Mouse (Mus musculus): ENCODE data around the gene Nxn. TPM values are rescaled to one million over a fixed set of nuclear protein-coding genes. Genes with fewer than 3 reads are reported as not detected.

Nxn gene
- polyA plus RNA-seq, 1 experiment from 2014 or later: 52.3 TPM

GRCm38 (mm10) chr11:76382711-76383324 lies 16.1 kb downstream of the Nxn start:
- 13% methylated on average over 13 of the region's 13 CpGs for WGBS
- Histone ChIP-seq H3K27me3 (ENCODE audit: control insufficient read depth, insufficient read depth, low read length) (no peaks in the 10 kb centered on the region), H3K9me3 (ENCODE audit: control insufficient read depth, low read length) (no peaks in the 10 kb centered on the region; the same call in 1 of the 2 replicates), H3K27ac (ENCODE audit: low read depth, low read length) (peak overlapping the region; percentile 97), H3K4me2 (ENCODE audit: low read depth, low read length, severe bottlenecking) (peak overlapping the region; percentile 19; the same call in 1 of the 2 replicates), H3K4me3 (ENCODE audit: low read depth, low read length) (no peak overlapping the region), H3K9ac (ENCODE audit: low read length) (peak overlapping the region; percentile 30; the same call in 1 of the 2 replicates), H3K4me1 (replicated peaks; ENCODE audit: control insufficient read depth, insufficient read depth, low read length) (peaks cover 35% of the 10 kb centered on the region), H3K36me3 (ENCODE audit: control insufficient read depth, insufficient read depth, low read length) (no peaks in the 10 kb centered on the region)
- ATAC-seq (replicated peaks; ENCODE audit: low FRiP score) (peak; percentile 42), DNase-seq (ENCODE audit: low spot score) (peak; percentile 73)

GRCm38 (mm10) chr11:76381201-76381885 lies 17.6 kb downstream of the Nxn start:
- H3K27ac ChIP-seq (ENCODE audit: low read depth, low read length): no peak overlapping the region
- H3K9me3 ChIP-seq (ENCODE audit: control insufficient read depth, low read length): no peaks in the 10 kb centered on the region; the same call in 1 of the 2 replicates
- no peak for DNase-seq (ENCODE audit: low spot score)
- no peak overlapping the region for H3K9ac ChIP-seq (ENCODE audit: low read length)
- ATAC-seq (replicated peaks; ENCODE audit: low FRiP score): no peak
- H3K4me3 ChIP-seq (ENCODE audit: low read depth, low read length): no peak overlapping the region
- H3K36me3 ChIP-seq (ENCODE audit: control insufficient read depth, insufficient read depth, low read length): no peaks in the 10 kb centered on the region
- no peaks in the 10 kb centered on the region for H3K27me3 ChIP-seq (ENCODE audit: control insufficient read depth, insufficient read depth, low read length)
- peaks cover 35% of the 10 kb centered on the region for H3K4me1 ChIP-seq (replicated peaks; ENCODE audit: control insufficient read depth, insufficient read depth, low read length)
- WGBS: 83% methylated on average over 15 of the region's 15 CpGs
- H3K4me2 ChIP-seq (ENCODE audit: low read depth, low read length, severe bottlenecking): no peak overlapping the region

- no peak overlapping the region for H3K4me3 ChIP-seq (ENCODE audit: low read depth, low read length)
- H3K27me3 ChIP-seq (ENCODE audit: control insufficient read depth, insufficient read depth, low read length): no peaks in the 10 kb centered on the region
- H3K4me1 ChIP-seq (replicated peaks; ENCODE audit: control insufficient read depth, insufficient read depth, low read length): peaks cover 26% of the 10 kb centered on the region
- DNase-seq (ENCODE audit: low spot score) (peak; percentile 43), ATAC-seq (replicated peaks; ENCODE audit: low FRiP score) (no peak)
- H3K36me3 ChIP-seq (ENCODE audit: control insufficient read depth, insufficient read depth, low read length): no peaks in the 10 kb centered on the region
- H3K9ac ChIP-seq (ENCODE audit: low read length): 0 out of 2 replicates have a peak overlapping the region, but pooled peaks have one; percentile 5
- H3K9me3 ChIP-seq (ENCODE audit: control insufficient read depth, low read length): no peaks in the 10 kb centered on the region; the same call in 1 of the 2 replicates
- no peak overlapping the region for H3K4me2 ChIP-seq (ENCODE audit: low read depth, low read length, severe bottlenecking)
- WGBS: 43% methylated on average over 11 of the region's 11 CpGs
- H3K27ac ChIP-seq (ENCODE audit: low read depth, low read length): no peak overlapping the region
Measured at GRCm38 (mm10) chr11:76379921-76380544, 18.9 kb downstream of the Nxn start.

GRCm38 (mm10) chr11:76376425-76376824 lies 22.5 kb downstream of the Nxn start:
- Histone ChIP-seq H3K9ac (ENCODE audit: low read length) (no peak overlapping the region), H3K9me3 (ENCODE audit: control insufficient read depth, low read length) (no peaks in the 10 kb centered on the region), H3K36me3 (ENCODE audit: control insufficient read depth, insufficient read depth, low read length) (no peaks in the 10 kb centered on the region), H3K4me2 (ENCODE audit: low read depth, low read length, severe bottlenecking) (no peak overlapping the region), H3K4me3 (ENCODE audit: low read depth, low read length) (no peak overlapping the region), H3K4me1 (replicated peaks; ENCODE audit: control insufficient read depth, insufficient read depth, low read length) (peaks cover 14% of the 10 kb centered on the region; the same call in 1 of the 2 replicates), H3K27ac (ENCODE audit: low read depth, low read length) (no peak overlapping the region), H3K27me3 (ENCODE audit: control insufficient read depth, insufficient read depth, low read length) (no peaks in the 10 kb centered on the region)
- 90% methylated on average over 3 of the region's 3 CpGs for WGBS
- no peak for ATAC-seq (replicated peaks; ENCODE audit: low FRiP score)
- peak; percentile 16 for DNase-seq (ENCODE audit: low spot score)

- H3K27me3 ChIP-seq (ENCODE audit: control insufficient read depth, insufficient read depth, low read length): no peaks in the 10 kb centered on the region
- H3K9me3 ChIP-seq (ENCODE audit: control insufficient read depth, low read length): no peaks in the 10 kb centered on the region
- no peak for ATAC-seq (replicated peaks; ENCODE audit: low FRiP score)
- DNase-seq (ENCODE audit: low spot score): no peak
- 74% methylated on average over 17 of the region's 17 CpGs for WGBS
- H3K9ac ChIP-seq (ENCODE audit: low read length): no peak overlapping the region
- no peaks in the 10 kb centered on the region for H3K36me3 ChIP-seq (ENCODE audit: control insufficient read depth, insufficient read depth, low read length)
- H3K4me3 ChIP-seq (ENCODE audit: low read depth, low read length): no peak overlapping the region
- H3K4me2 ChIP-seq (ENCODE audit: low read depth, low read length, severe bottlenecking): no peak overlapping the region
- H3K4me1 ChIP-seq (replicated peaks; ENCODE audit: control insufficient read depth, insufficient read depth, low read length): peaks cover 6% of the 10 kb centered on the region; the same call in 1 of the 2 replicates
- H3K27ac ChIP-seq (ENCODE audit: low read depth, low read length): peak overlapping the region; percentile 20; the same call in 1 of the 2 replicates
Measured at GRCm38 (mm10) chr11:76374491-76375185, 24.3 kb downstream of the Nxn start.

- Histone ChIP-seq H3K4me3 (ENCODE audit: low read depth, low read length) (no peak overlapping the region), H3K4me1 (replicated peaks; ENCODE audit: control insufficient read depth, insufficient read depth, low read length) (peaks cover 6% of the 10 kb centered on the region; the same call in 1 of the 2 replicates), H3K27me3 (ENCODE audit: control insufficient read depth, insufficient read depth, low read length) (no peaks in the 10 kb centered on the region), H3K4me2 (ENCODE audit: low read depth, low read length, severe bottlenecking) (no peak overlapping the region), H3K9me3 (ENCODE audit: control insufficient read depth, low read length) (no peaks in the 10 kb centered on the region), H3K9ac (ENCODE audit: low read length) (no peak overlapping the region), H3K27ac (ENCODE audit: low read depth, low read length) (no peak overlapping the region), H3K36me3 (ENCODE audit: control insufficient read depth, insufficient read depth, low read length) (no peaks in the 10 kb centered on the region; the same call in 1 of the 2 replicates)
- ATAC-seq (replicated peaks; ENCODE audit: low FRiP score) (no peak), DNase-seq (ENCODE audit: low spot score) (no peak)
- 57% methylated on average over 6 of the region's 6 CpGs for WGBS
Measured at GRCm38 (mm10) chr11:76372534-76372933, 26.4 kb downstream of the Nxn start.

GRCm38 (mm10) chr11:76372120-76372519 lies 26.8 kb downstream of the Nxn start:
- ATAC-seq (replicated peaks; ENCODE audit: low FRiP score) (no peak), DNase-seq (ENCODE audit: low spot score) (no peak)
- H3K36me3 ChIP-seq (ENCODE audit: control insufficient read depth, insufficient read depth, low read length): no peaks in the 10 kb centered on the region; the same call in 1 of the 2 replicates
- no peak overlapping the region for H3K4me2 ChIP-seq (ENCODE audit: low read depth, low read length, severe bottlenecking)
- H3K9me3 ChIP-seq (ENCODE audit: control insufficient read depth, low read length): no peaks in the 10 kb centered on the region
- no peak overlapping the region for H3K27ac ChIP-seq (ENCODE audit: low read depth, low read length)
- H3K9ac ChIP-seq (ENCODE audit: low read length): no peak overlapping the region
- 82% methylated on average over 2 of the region's 2 CpGs for WGBS
- H3K4me3 ChIP-seq (ENCODE audit: low read depth, low read length): no peak overlapping the region
- H3K4me1 ChIP-seq (replicated peaks; ENCODE audit: control insufficient read depth, insufficient read depth, low read length): peaks cover 6% of the 10 kb centered on the region; the same call in 1 of the 2 replicates
- no peaks in the 10 kb centered on the region for H3K27me3 ChIP-seq (ENCODE audit: control insufficient read depth, insufficient read depth, low read length)

GRCm38 (mm10) chr11:76370491-76370890 lies 28.4 kb downstream of the Nxn start:
- H3K4me1 ChIP-seq (replicated peaks; ENCODE audit: control insufficient read depth, insufficient read depth, low read length): peaks cover 6% of the 10 kb centered on the region; the same call in 1 of the 2 replicates
- no peak overlapping the region for H3K9ac ChIP-seq (ENCODE audit: low read length)
- no peaks in the 10 kb centered on the region for H3K9me3 ChIP-seq (ENCODE audit: control insufficient read depth, low read length)
- ATAC-seq (replicated peaks; ENCODE audit: low FRiP score) (no peak), DNase-seq (ENCODE audit: low spot score) (no peak)
- H3K4me3 ChIP-seq (ENCODE audit: low read depth, low read length): no peak overlapping the region
- H3K4me2 ChIP-seq (ENCODE audit: low read depth, low read length, severe bottlenecking): no peak overlapping the region
- no peak overlapping the region for H3K27ac ChIP-seq (ENCODE audit: low read depth, low read length)
- H3K36me3 ChIP-seq (ENCODE audit: control insufficient read depth, insufficient read depth, low read length): no peaks in the 10 kb centered on the region; the same call in 1 of the 2 replicates
- H3K27me3 ChIP-seq (ENCODE audit: control insufficient read depth, insufficient read depth, low read length): no peaks in the 10 kb centered on the region

Measured in forebrain, embryonic 11.5 days (tissue).